Mouse (Mus musculus) olfactory bulb, adult 2 months (tissue): ENCODE results near the gene Arhgap5.

ENCODE experiments used
- CTCF ChIP-seq: fragments of 200-500 bp; IDR thresholded peaks from 2 replicates; pipeline ENCODE4 v1.5.1; 2012; ENCODE audit warnings: low read depth, mild to moderate bottlenecking, low read length, moderate library complexity; ENCODE audit not compliant: insufficient read depth
- POLR2A ChIP-seq: fragments of 200-500 bp; IDR thresholded peaks from 2 replicates; pipeline ENCODE4 v1.6.1; 2012; ENCODE audit warnings: mild to moderate bottlenecking, low read depth, low read length, moderate library complexity; ENCODE audit not compliant: insufficient read depth

GRCm38 (mm10) chr12:52544532-52544931 is 40.8 kb downstream of the Arhgap5 start:
- TF ChIP-seq POLR2A: no peak
- no peak for TF ChIP-seq CTCF
